Comparison of ENCODE assay signal across 33 mouse cellular contexts in genomic region chr11:121529747-121530146, GRCm38 (mm10). TPM values are rescaled to one million over a fixed set of nuclear protein-coding genes. Genes with fewer than 3 reads are reported as not detected.
DNase-seq lines count a peak whose midpoint lies in the region; ATAC-seq and TF ChIP-seq lines count a peak whose summit lies in the region.
"Had no signal": no experiment of that assay in that cellular context is flagged by ENCODE, and none has a peak within 500 bp of the region (broad histone marks: within the 10 kb centered on the region; RNA-seq: fewer than 3 reads in every experiment).

No protein-coding gene starts in this region.

- no peak for TF ChIP-seq EP300 in MEL (IDR thresholded peaks at IDR 0.05; ENCODE audit: low read depth in 1 of 2, low read length in 2 of 2)

- no peak overlapping the region for H3K9ac ChIP-seq in liver, embryonic 12.5 days
- H3K9ac ChIP-seq in liver, embryonic 11.5 days (ENCODE audit: low read depth, low read length) = no peak overlapping the region
- no peak overlapping the region for H3K9ac ChIP-seq in MEL (ENCODE audit: control insufficient read depth, low read depth, low read length, poor library complexity, severe bottlenecking)
- H3K9ac ChIP-seq in liver, embryonic 15.5 days = no peak overlapping the region
- H3K9ac ChIP-seq in stomach, embryonic 16.5 days (ENCODE audit: low read length) = no peak overlapping the region
- H3K9ac ChIP-seq in intestine, postnatal 0 days (ENCODE audit: low read depth, low read length) = no peak overlapping the region
- H3K9ac ChIP-seq: heart, embryonic 15.5 days; hindbrain, embryonic 12.5 days; intestine, embryonic 15.5 days; limb, embryonic 15.5 days; lung, embryonic 14.5 days; neural tube, embryonic 15.5 days; stomach, embryonic 15.5 days had no signal

- H3K36me3 ChIP-seq in liver, embryonic 12.5 days = no peaks in the 10 kb centered on the region
- no peaks in the 10 kb centered on the region for H3K36me3 ChIP-seq in liver, embryonic 11.5 days (ENCODE audit: control insufficient read depth, insufficient read depth, low read length)
- no peaks in the 10 kb centered on the region; a peak in 2 of 4 replicates for H3K36me3 ChIP-seq in MEL (ENCODE audit: control insufficient read depth in 1 of 2, insufficient read depth in 2 of 2, low read length in 2 of 2)
- H3K36me3 ChIP-seq in liver, embryonic 15.5 days (replicated peaks) = peaks cover 5% of the 10 kb centered on the region; the same call in 1 of the 2 replicates
- no peaks in the 10 kb centered on the region for H3K36me3 ChIP-seq in stomach, embryonic 16.5 days (ENCODE audit: control insufficient read depth, insufficient read depth, low read length)
- no peaks in the 10 kb centered on the region for H3K36me3 ChIP-seq in intestine, postnatal 0 days (ENCODE audit: control insufficient read depth, insufficient read depth)
- H3K36me3 ChIP-seq: heart, embryonic 15.5 days; hindbrain, embryonic 12.5 days; intestine, embryonic 15.5 days; limb, embryonic 10.5 days; limb, embryonic 15.5 days; neural tube, embryonic 15.5 days; stomach, embryonic 15.5 days had no signal

- TF ChIP-seq RAD21 in MEL (IDR thresholded peaks at IDR 0.05; ENCODE audit: low read depth, low read length) = no peak

- H3K27me3 ChIP-seq in liver, embryonic 12.5 days (replicated peaks) = no peaks in the 10 kb centered on the region
- H3K27me3 ChIP-seq in liver, embryonic 11.5 days (replicated peaks; ENCODE audit: control insufficient read depth, insufficient read depth, low read length) = no peaks in the 10 kb centered on the region
- no peaks in the 10 kb centered on the region for H3K27me3 ChIP-seq in MEL (ENCODE audit: control insufficient read depth in 1 of 2, insufficient read depth in 2 of 2, low read length in 2 of 2)
- no peaks in the 10 kb centered on the region for H3K27me3 ChIP-seq in liver, embryonic 15.5 days
- no peaks in the 10 kb centered on the region for H3K27me3 ChIP-seq in stomach, embryonic 16.5 days (ENCODE audit: control insufficient read depth, insufficient read depth, low read length)
- no peaks in the 10 kb centered on the region for H3K27me3 ChIP-seq in intestine, postnatal 0 days (replicated peaks; ENCODE audit: control insufficient read depth, insufficient read depth, low read length)
- H3K27me3 ChIP-seq: heart, embryonic 15.5 days; hindbrain, embryonic 12.5 days; intestine, embryonic 15.5 days; limb, embryonic 15.5 days; neural tube, embryonic 15.5 days; stomach, embryonic 15.5 days had no signal

- ATAC-seq in liver, embryonic 12.5 days = peak; percentile 53; the same call in 1 of the 2 replicates
- ATAC-seq in liver, embryonic 11.5 days (replicated peaks; ENCODE audit: low FRiP score) = no peak
- no peak; the same call in 1 of the 2 replicates for ATAC-seq in liver, embryonic 15.5 days (ENCODE audit: insufficient read depth)
- no peak for ATAC-seq in stomach, embryonic 16.5 days (ENCODE audit: insufficient read depth, low FRiP score)
- ATAC-seq in intestine, postnatal 0 days = no peak
- ATAC-seq: forebrain, embryonic 14.5 days; hindbrain, postnatal 0 days; intestine, embryonic 15.5 days had no signal

- no peak overlapping the region for H3K4me3 ChIP-seq in liver, embryonic 12.5 days
- H3K4me3 ChIP-seq in liver, embryonic 11.5 days (ENCODE audit: low read depth, low read length) = no peak overlapping the region
- no peak overlapping the region for H3K4me3 ChIP-seq in MEL (ENCODE audit: control insufficient read depth in 1 of 2, insufficient read depth in 1 of 2, low read depth in 2 of 2, low read length in 2 of 2)
- H3K4me3 ChIP-seq in liver, embryonic 15.5 days (replicated peaks) = no peak overlapping the region
- no peak overlapping the region for H3K4me3 ChIP-seq in stomach, embryonic 16.5 days (replicated peaks; ENCODE audit: low read length)
- H3K4me3 ChIP-seq in intestine, postnatal 0 days (ENCODE audit: low read depth, low read length) = no peak overlapping the region
- H3K4me3 ChIP-seq: heart, embryonic 15.5 days; hindbrain, embryonic 12.5 days; intestine, embryonic 15.5 days; limb, embryonic 10.5 days; limb, embryonic 15.5 days; neural tube, embryonic 15.5 days; stomach, embryonic 15.5 days had no signal

- DNase-seq in liver, embryonic 11.5 days (ENCODE audit: low spot score) = no peak
- peak; percentile 25 for DNase-seq in MEL (ENCODE audit: low read depth, low spot score)
- DNase-seq in cerebellum, postnatal 14 days = no peak
- DNase-seq: adrenal gland, adult 2 months; cerebellum, adult 8-10 months; cerebellum, postnatal 36 days; gastrocnemius, postnatal 14 days; kidney, adult 8-10 months; kidney, postnatal 4 days; layer of hippocampus, postnatal 36 days; lung, embryonic 14.5 days; midbrain, embryonic 14.5 days; retina, postnatal 1 day; right cerebral cortex, postnatal 14 days; thymus, adult 18-20 months; thymus, postnatal 25 days had no signal

- peaks cover 18% of the 10 kb centered on the region for H3K4me1 ChIP-seq in liver, embryonic 12.5 days
- peaks cover 4% of the 10 kb centered on the region; the same call in 1 of the 2 replicates for H3K4me1 ChIP-seq in liver, embryonic 11.5 days (replicated peaks; ENCODE audit: control insufficient read depth, insufficient read depth, low read length)
- H3K4me1 ChIP-seq in MEL (ENCODE audit: control insufficient read depth in 1 of 2, insufficient read depth in 2 of 2, low read length in 2 of 2) = peaks cover 0 to 2% of the 10 kb centered on the region in 2 experiments; a peak in 1 of 4 replicates
- peaks cover 8% of the 10 kb centered on the region; the same call in 1 of the 2 replicates for H3K4me1 ChIP-seq in liver, embryonic 15.5 days (replicated peaks)
- H3K4me1 ChIP-seq in stomach, embryonic 16.5 days (ENCODE audit: control insufficient read depth, insufficient read depth, low read length) = peaks cover 15% of the 10 kb centered on the region
- H3K4me1 ChIP-seq in intestine, postnatal 0 days (replicated peaks; ENCODE audit: control insufficient read depth, insufficient read depth, low read length) = no peaks in the 10 kb centered on the region
- H3K4me1 ChIP-seq: heart, embryonic 15.5 days; intestine, embryonic 15.5 days; neural tube, embryonic 15.5 days had no signal

- no peaks in the 10 kb centered on the region for H3K9me3 ChIP-seq in liver, embryonic 12.5 days (replicated peaks)
- H3K9me3 ChIP-seq in liver, embryonic 11.5 days (ENCODE audit: control insufficient read depth, low read length) = no peaks in the 10 kb centered on the region
- no peaks in the 10 kb centered on the region for H3K9me3 ChIP-seq in MEL (replicated peaks; ENCODE audit: insufficient read depth, low read length)
- H3K9me3 ChIP-seq in liver, embryonic 15.5 days (replicated peaks) = no peaks in the 10 kb centered on the region
- no peaks in the 10 kb centered on the region for H3K9me3 ChIP-seq in stomach, embryonic 16.5 days (replicated peaks; ENCODE audit: control insufficient read depth, low read length)
- H3K9me3 ChIP-seq in intestine, postnatal 0 days (ENCODE audit: control insufficient read depth) = no peaks in the 10 kb centered on the region
- H3K9me3 ChIP-seq: heart, embryonic 15.5 days; hindbrain, embryonic 12.5 days; intestine, embryonic 15.5 days; limb, embryonic 10.5 days; limb, embryonic 15.5 days; neural tube, embryonic 15.5 days; stomach, embryonic 15.5 days had no signal

- H3K27ac ChIP-seq in liver, embryonic 12.5 days = no peak overlapping the region
- H3K27ac ChIP-seq in liver, embryonic 11.5 days (ENCODE audit: low read depth, low read length) = no peak overlapping the region
- no peak overlapping the region for H3K27ac ChIP-seq in MEL (ENCODE audit: control insufficient read depth, low read depth, low read length)
- H3K27ac ChIP-seq in liver, embryonic 15.5 days (replicated peaks) = 0 out of 2 replicates have a peak overlapping the region, but pooled peaks have one; percentile 14
- H3K27ac ChIP-seq in stomach, embryonic 16.5 days (ENCODE audit: low read length) = peak overlapping the region; percentile 2; the same call in 1 of the 2 replicates
- no peak overlapping the region for H3K27ac ChIP-seq in intestine, postnatal 0 days (ENCODE audit: low read depth, low read length)
- H3K27ac ChIP-seq: heart, embryonic 15.5 days; hindbrain, embryonic 12.5 days; hindbrain, postnatal 0 days; intestine, embryonic 15.5 days; kidney, postnatal 0 days; limb, embryonic 10.5 days; limb, embryonic 15.5 days; neural tube, embryonic 15.5 days; stomach, embryonic 15.5 days had no signal

- no peak overlapping the region for H3K4me2 ChIP-seq in liver, embryonic 12.5 days
- no peak overlapping the region for H3K4me2 ChIP-seq in liver, embryonic 11.5 days
- H3K4me2 ChIP-seq in liver, embryonic 15.5 days = no peak overlapping the region
- H3K4me2 ChIP-seq in stomach, embryonic 16.5 days (ENCODE audit: low read depth, low read length) = no peak overlapping the region
- H3K4me2 ChIP-seq in intestine, postnatal 0 days (replicated peaks; ENCODE audit: low read depth) = no peak overlapping the region
- H3K4me2 ChIP-seq: heart, embryonic 15.5 days; hindbrain, embryonic 12.5 days; intestine, embryonic 15.5 days; limb, embryonic 15.5 days; lung, embryonic 14.5 days; neural tube, embryonic 15.5 days; stomach, embryonic 15.5 days had no signal

- TF ChIP-seq POLR2A in MEL (IDR thresholded peaks at IDR 0.05; ENCODE audit: control insufficient read depth in 1 of 2, insufficient read depth in 1 of 2, low read depth in 1 of 2, low read length in 2 of 2, poor library complexity in 1 of 2) = no peak

- no peak for TF ChIP-seq CTCF in MEL (IDR thresholded peaks at IDR 0.05 in 2 of 3, conservative IDR thresholded peaks at IDR 0.05 in 1 of 3; ENCODE audit: control insufficient read depth in 1 of 3, insufficient read depth in 1 of 3, low read depth in 2 of 3, low read length in 3 of 3, poor library complexity in 1 of 3, severe bottlenecking in 1 of 3)
- TF ChIP-seq CTCF in intestine, postnatal 0 days (IDR thresholded peaks at IDR 0.05; ENCODE audit: low read depth) = no peak

- no peaks in the 10 kb centered on the region for H3K79me2 ChIP-seq in MEL (ENCODE audit: control insufficient read depth, insufficient read depth, low read length, poor library complexity)

- WGBS in liver, embryonic 12.5 days (ENCODE audit: insufficient replicate concordance) = 49% methylated on average over 3 of the region's 3 CpGs
- WGBS in liver, embryonic 11.5 days = 69% methylated on average over 3 of the region's 3 CpGs
- WGBS in liver, embryonic 15.5 days (ENCODE audit: insufficient replicate concordance) = 54% methylated on average over 3 of the region's 3 CpGs
- 77% methylated on average over 3 of the region's 3 CpGs for WGBS in stomach, embryonic 16.5 days
- WGBS in intestine, postnatal 0 days = 96% methylated on average over 3 of the region's 3 CpGs

RNA-seq across cellular contexts. Expression of gene Zfp750, which starts 10.6 kb away (rescaled TPM):
- polyA plus RNA-seq in liver, embryonic 12.5 days (2016; fragmentation: Nextera tagmentation; extraction: Ambion mirVana) = 0.24 and 0.35 TPM in 2 replicates
- polyA plus RNA-seq in liver, embryonic 11.5 days (2014; fragmentation: Nextera tagmentation; extraction: Ambion mirVana) = 0.16 and 0.26 TPM in 2 replicates
- total RNA-seq in MEL (2012; rRNA removed) = 0.08 TPM in 1 of 2 replicates, not detected in the other
- polyA plus RNA-seq in MEL (2012; ENCODE audit: insufficient read depth in 1 of 2, insufficient read length in 2 of 2, low read depth in 1 of 2, low replicate concordance in 2 of 2, missing spikeins in 1 of 2) = under 1 TPM in 1 of 2 experiments, not detected in 1; 0.06 TPM
- polyA plus RNA-seq in liver, embryonic 15.5 days (2015; fragmentation: Nextera tagmentation; extraction: Ambion mirVana) = 0.82 and 1.1 TPM in 2 replicates
- polyA plus RNA-seq in stomach, embryonic 16.5 days (2015; fragmentation: Nextera tagmentation; extraction: Ambion mirVana) = 18.3 and 25.8 TPM in 2 replicates
- polyA plus RNA-seq in intestine, postnatal 0 days (2015; fragmentation: Nextera tagmentation; extraction: Ambion mirVana) = 0.24 and 0.26 TPM in 2 replicates
- total RNA-seq: gastrocnemius, postnatal 14 days; left cerebral cortex, postnatal 10 days; monocyte, adult 5-6 weeks had no signal
- polyA plus RNA-seq: small intestine, adult 2 months had no signal

Comparison
In these comparisons a context has a peak if more than half of its experiments do, and no peak if none do; other contexts are left out.
1. H3K27ac ChIP-seq: peak in liver, embryonic 15.5 days (single experiment) and stomach, embryonic 16.5 days (single experiment); none in liver, embryonic 12.5 days (single experiment), liver, embryonic 11.5 days (single experiment), MEL (single experiment) and intestine, postnatal 0 days (single experiment).